Mouse (Mus musculus): ENCODE results near the gene Wdr73. TPM values are rescaled to one million over a fixed set of nuclear protein-coding genes. Genes with fewer than 3 reads are reported as not detected.

Wdr73 gene
- 29.1 TPM for polyA plus RNA-seq (2015; fragmentation: Illumina TruSeq; extraction: RNeasy Lipid Tissue Mini Kit (QIAGEN cat#74804); ENCODE audit: insufficient read depth, low replicate concordance)

GRCm38 (mm10) chr7:80900944-80901501 is at the start of gene Wdr73:
Wdr73 (minus strand) TSS chr7:80901269.

GRCm38 (mm10) chr7:80947445-80948350 is 46.6 kb upstream of the Wdr73 start, which contains the start of gene Sec11a:
Sec11a (minus strand) TSS chr7:80947780.

GRCm38 (mm10) chr7:80904921-80905515 is 3.9 kb upstream of the Wdr73 start, which contains the start of gene Nmb:
Nmb (minus strand) TSS chr7:80905076.

GRCm38 (mm10) chr7:80860729-80861274 is 40.3 kb downstream of the Wdr73 start, which contains the start of gene Zscan2:
Zscan2 (plus strand) TSS chr7:80860920.

Other genes starting within 250 kb of the Wdr73 start
- 9.9 TPM for gene Crtc3, start 212.4 kb downstream of the Wdr73 start, polyA plus RNA-seq (2015; fragmentation: Illumina TruSeq; extraction: RNeasy Lipid Tissue Mini Kit (QIAGEN cat#74804); ENCODE audit: insufficient read depth, low replicate concordance)
- 195 TPM for gene Iqgap1, start 75.3 kb downstream of the Wdr73 start, polyA plus RNA-seq (2015; fragmentation: Illumina TruSeq; extraction: RNeasy Lipid Tissue Mini Kit (QIAGEN cat#74804); ENCODE audit: insufficient read depth, low replicate concordance)
- 4.0 TPM for gene Zscan2, start 40.3 kb downstream of the Wdr73 start, polyA plus RNA-seq (2015; fragmentation: Illumina TruSeq; extraction: RNeasy Lipid Tissue Mini Kit (QIAGEN cat#74804); ENCODE audit: insufficient read depth, low replicate concordance)
- gene Nmb, start 3.8 kb upstream of the Wdr73 start, polyA plus RNA-seq (2015; fragmentation: Illumina TruSeq; extraction: RNeasy Lipid Tissue Mini Kit (QIAGEN cat#74804); ENCODE audit: insufficient read depth, low replicate concordance) = 9.1 TPM
- gene Sec11a, start 46.5 kb upstream of the Wdr73 start, polyA plus RNA-seq (2015; fragmentation: Illumina TruSeq; extraction: RNeasy Lipid Tissue Mini Kit (QIAGEN cat#74804); ENCODE audit: insufficient read depth, low replicate concordance) = 118 TPM
- 47.1 TPM for gene Zfp592, start 92.4 kb upstream of the Wdr73 start, polyA plus RNA-seq (2015; fragmentation: Illumina TruSeq; extraction: RNeasy Lipid Tissue Mini Kit (QIAGEN cat#74804); ENCODE audit: insufficient read depth, low replicate concordance)
- 0.22 TPM for gene Alpk3, start 156.3 kb upstream of the Wdr73 start, polyA plus RNA-seq (2015; fragmentation: Illumina TruSeq; extraction: RNeasy Lipid Tissue Mini Kit (QIAGEN cat#74804); ENCODE audit: insufficient read depth, low replicate concordance)
- gene Slc28a1, start 213.5 kb upstream of the Wdr73 start, polyA plus RNA-seq (2015; fragmentation: Illumina TruSeq; extraction: RNeasy Lipid Tissue Mini Kit (QIAGEN cat#74804); ENCODE audit: insufficient read depth, low replicate concordance) = not detected